Mouse (Mus musculus): ENCODE measurements around the gene Itga1.

Itga1 gene

DNA sequence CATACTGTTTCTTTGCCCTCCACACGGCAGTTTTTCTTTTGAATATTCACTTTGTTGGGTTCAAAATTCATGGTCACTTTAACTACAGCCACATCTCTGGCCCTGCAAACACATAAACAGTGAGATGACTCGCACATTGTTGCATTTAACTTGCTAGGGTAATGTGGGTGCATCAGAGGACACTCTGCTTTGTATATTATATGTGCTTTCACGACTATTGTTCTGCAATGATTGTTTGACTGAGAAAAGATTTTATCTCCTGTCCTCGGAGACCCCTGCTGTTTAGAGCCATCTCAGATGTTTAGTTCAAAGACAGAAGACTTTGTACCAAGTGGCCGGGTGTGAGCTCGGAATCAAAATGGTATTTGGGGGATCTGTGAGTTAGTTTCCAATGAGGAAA lies 114.1 kb downstream of the Itga1 start:
- no peak for DNase-seq (ENCODE audit: low spot score)

DNA sequence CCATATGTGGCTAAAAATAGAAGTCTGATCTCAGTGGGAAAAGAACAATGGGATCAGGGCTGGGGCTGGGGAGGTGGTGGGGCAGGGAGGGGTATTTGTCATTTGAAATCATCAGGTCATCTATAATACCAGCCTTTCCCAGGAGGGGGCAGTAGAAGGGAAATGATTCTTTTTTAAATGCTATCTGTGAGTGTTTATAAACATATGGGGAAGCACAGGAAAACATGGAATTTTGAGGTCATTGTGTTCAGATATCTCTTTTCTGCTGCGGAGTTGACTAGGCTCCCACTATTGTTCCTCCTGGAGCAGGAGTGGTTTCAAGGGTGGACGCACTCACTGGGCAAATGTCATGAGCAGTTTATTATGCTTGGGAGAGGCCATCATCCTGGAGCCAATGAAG lies 114.6 kb downstream of the Itga1 start:
- DNase-seq (ENCODE audit: low spot score): no peak

DNA sequence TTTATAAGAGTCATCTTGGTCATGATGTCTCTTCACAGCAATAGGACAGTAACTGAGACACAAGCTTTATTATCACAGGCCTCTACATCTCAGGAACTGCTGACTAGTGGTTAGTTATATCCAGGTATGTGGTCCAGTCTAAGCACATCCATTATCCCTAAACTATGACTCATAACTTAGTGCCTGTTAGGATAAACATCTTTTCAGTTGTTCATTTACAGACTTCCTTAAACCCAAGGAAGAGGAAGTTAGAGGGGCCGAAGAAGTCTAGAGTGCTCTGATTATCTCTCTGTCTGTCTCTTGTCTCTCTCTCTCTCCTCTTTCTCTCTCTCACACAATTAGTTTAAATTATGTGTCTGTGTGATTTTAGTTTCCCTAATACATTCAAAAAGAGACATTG lies 117.1 kb downstream of the Itga1 start:
- no peak for DNase-seq (ENCODE audit: low spot score)

DNA sequence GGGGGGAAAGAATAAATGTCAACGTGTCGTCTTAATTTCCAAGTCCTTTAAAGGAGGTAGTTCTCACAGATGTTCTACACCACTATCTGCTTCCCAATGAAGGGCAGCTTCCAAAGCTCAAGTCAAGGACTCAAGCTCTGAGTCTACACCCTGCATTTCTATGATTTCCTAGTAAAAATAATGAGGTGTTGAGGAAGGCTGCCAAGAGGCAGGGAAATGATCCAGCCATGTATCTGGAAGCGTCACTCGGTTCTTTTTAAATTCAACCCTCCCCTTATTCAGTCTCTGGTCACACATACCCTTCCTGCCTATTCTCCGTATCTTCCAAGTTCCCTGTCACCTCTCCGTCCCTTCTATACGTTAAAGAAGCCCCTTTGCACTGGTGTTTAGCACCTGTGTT lies 118.6 kb downstream of the Itga1 start:
- DNase-seq (ENCODE audit: low spot score): no peak

DNA sequence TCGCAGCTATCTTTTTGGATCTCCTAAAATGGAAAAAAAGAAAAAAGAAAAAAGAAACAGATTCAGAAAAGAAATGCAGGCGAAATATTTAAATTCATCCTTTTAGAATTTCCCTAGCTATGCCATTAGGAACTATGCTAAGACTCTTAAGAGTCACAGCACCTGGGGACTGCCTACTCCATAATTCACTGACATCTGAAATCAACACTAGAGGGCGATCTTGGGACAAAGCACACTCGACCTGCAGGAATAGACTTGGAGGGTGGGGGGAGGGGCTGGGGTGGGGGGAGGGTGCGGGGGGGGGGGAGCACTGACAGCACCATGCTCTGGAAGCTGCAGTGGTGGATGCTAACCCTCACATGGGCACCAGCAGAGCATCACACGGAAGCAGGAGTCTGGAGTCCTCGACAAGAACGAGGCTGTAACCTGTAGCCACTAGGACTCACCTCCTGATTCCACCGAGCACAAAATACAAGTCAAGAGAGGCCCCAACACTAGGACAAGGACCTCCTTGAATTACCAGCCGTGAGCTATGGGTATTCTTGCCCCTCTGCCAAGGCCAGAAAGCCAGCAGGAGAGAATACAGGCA lies 120.8 kb downstream of the Itga1 start:
- no peak for DNase-seq (ENCODE audit: low spot score)

DNA sequence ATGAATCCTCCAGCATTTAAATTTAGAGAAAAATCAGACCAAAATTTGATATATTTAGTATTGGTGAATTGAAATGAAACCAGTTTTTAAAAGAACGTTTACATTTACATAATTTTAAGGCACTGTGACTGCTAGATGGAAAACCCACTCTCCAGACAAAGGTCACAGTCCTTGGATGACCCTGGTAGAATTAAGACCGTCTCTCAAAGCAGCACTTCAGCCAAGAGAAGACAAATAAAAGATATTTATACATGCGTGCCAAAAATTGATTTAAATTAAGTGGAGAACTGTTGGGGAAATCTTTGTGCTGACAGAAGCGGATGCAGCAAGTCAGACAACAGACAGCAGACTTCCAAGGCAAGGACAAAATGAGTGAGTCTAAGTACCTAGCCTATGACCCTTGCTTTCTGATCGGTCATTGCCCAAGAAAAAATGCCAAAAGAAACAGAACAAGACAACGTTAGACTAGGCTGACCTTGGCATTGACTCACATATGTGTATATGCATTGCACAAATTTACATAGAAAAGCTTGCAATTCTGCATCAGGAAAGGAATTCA lies 127.2 kb downstream of the Itga1 start:
- no peak for DNase-seq (ENCODE audit: low spot score)

DNA sequence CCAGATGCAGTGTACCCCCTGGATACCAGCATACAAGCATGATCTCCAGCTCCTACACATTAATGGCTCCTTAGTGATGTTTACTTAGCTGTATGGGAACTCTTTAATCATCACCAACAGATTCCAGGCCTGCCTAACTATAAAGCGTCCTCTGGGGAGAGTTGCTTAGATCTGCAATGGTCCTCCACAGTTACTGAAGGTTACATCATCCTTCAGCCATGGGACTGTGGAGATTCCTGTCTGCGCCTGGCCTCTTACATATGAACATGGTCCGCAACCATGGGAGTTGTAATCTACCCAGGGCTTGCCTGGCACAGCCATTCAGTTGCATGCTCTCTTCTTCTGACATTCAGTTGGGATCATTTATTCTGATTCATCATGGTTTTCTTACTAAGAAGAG lies 129.9 kb downstream of the Itga1 start:
- no peak for DNase-seq (ENCODE audit: low spot score)

DNA sequence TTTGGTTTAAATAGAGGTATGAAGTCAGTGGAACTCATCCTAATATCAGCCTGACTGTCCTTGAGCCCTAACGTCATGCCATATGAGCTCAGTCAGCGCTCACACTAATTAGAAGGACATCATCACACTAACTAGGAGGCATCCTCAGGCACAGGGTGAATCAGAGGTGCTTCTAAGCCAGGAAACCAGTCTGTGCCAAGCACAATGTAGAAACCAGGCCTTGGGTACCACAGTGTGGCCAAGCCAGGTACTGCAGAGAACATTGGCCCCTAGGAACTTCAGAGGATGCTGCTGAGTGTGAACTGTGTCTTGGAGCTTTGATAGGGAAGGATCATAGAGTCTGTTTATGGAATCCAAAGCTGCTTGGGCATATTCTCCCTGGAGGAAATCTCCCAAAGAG lies 137.5 kb downstream of the Itga1 start:
- DNase-seq (ENCODE audit: low spot score): peak; percentile 75

DNA sequence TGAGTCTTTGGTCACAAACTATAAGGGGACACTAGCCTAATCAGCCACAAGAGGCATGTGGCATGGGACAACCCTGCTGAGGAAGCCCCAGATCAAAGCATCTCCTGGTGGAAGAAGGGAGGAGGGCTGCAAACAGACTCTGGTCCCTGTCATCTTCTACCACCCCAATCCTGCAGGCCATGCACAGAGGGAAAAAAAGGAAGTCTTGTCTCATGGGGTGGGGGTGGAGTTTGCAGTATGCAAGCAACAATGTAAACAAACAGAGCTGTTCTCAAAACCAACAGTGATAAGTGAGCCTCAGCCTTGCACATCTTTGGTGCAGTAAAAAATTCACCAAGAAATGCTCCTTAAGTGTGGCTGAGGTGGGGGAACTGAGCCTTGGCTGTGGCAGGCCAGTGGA lies 147.2 kb downstream of the Itga1 start:
- no peak for DNase-seq (ENCODE audit: low spot score)

DNA sequence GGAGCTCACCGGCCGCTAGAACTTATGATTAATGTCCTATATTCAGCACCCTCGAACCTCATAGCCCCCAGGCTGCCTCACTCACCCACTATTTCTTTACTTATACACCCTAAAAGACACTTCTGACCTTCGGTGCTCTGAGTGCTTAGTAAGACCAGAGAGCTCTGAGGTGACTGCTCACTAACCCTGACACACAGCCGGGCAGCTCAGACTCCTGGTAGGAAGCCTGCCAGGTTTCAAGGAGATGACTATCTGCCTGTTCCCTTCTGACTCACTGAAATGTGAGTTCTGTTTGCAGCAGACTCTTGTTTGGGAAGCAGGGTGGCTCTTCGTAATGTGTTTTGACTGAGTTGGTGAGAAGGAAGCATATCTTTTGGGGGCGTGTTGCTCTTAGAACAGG lies 168.2 kb downstream of the Itga1 start:
- DNase-seq (ENCODE audit: low spot score): peak; percentile 14

DNA sequence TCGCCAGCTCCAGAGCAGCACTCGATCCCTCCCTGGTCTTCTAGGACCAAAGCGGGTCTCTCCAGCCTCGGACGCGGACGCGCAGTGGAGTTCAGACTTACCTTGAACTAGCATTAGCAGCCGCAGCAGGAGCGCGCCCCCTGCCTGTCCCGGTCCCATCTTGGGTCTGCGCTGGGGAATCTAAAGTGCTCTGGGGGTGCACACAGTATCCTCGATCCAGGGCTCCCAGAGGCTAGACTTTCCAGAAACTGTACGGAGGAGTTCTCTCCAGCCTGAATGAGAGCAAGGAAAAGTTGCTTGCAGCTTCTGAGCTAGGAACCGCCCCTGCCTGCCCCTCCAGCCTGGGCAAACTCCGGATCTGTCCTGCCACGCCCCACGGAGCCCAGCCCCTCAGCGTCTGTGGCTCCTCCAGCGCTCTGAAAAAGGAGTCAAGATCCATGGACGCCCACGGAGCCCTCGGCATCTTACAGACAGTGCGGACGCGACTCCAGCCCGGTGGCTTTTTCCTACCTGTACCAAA lies 169.9 kb downstream of the Itga1 start, which contains the start of gene Itga2:
Itga2 (minus strand) TSS at position 326 of the 520 bp plus-strand sequence.
- DNase-seq (ENCODE audit: low spot score): peak; percentile 80

DNA sequence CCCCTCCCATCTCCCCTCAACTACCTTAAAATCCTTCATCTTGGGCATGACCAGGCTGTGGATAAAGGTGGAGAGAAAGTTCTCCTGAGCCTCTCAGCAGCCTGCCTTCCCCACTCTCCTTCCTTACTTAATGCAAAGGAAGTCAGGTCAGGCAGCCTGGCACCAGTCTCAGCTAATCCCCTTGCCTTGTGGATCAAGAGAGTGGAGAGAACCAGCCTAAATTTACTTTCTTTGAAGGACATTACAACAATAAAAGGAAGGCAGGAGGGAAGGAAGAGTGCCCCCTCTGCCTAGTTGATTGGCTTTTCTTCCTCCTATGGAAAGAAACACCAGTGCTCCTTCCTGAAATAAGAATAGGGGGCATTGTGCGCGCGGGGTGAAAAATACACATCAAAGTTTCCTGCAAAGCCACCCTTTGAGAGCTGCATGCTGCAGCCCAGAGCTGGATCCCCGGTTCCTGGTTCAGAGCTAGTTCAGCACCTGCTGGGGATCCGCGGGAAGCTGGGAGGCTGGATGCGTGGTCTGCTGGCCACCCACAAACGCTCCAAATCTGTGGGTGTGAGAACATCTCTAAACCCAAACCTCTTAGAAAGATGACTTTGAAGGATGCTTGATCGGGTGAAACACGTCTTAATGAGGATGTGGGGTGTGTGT lies 170.6 kb downstream of the Itga1 start:
- peak; percentile 22 for DNase-seq (ENCODE audit: low spot score)

DNA sequence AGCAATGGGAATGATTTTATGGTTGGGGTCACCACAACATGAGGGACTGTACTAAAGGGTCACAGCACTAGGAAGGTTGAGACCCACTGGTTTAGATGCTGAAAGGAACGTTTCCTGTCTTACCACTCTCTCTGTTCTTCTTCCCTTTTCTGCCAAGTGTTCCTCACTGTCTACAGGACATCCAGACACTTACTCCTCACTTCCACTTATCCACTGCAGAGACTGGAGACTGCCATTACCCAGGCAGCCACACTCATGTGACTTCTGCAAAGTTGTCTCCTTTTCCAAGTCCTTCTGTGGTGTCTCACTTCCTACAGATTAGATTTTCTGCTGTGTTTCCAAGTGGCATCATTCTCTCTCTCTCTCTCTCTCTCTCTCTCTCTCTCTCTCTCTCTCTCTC lies 177.0 kb downstream of the Itga1 start:
- no peak for DNase-seq (ENCODE audit: low spot score)

DNA sequence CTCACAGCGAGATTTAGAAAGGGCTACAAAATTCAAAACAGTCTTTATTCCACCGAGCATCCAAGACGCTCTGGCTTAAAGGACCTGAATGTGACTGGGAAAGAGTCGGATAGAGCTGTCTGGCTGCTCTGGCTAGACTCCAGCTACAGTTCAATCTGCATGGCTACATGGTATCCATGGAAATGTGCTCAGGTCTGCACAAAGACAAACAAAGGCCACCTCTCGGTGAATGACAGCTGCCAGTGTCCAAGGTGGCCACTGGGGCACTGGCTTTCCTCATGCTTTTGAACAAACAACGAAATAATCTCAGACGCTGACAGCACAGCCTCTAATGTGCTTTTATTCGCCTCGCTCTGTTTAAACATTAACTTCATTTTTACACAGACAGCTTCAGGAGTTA lies 178.4 kb downstream of the Itga1 start:
- no peak for DNase-seq (ENCODE audit: low spot score)

DNA sequence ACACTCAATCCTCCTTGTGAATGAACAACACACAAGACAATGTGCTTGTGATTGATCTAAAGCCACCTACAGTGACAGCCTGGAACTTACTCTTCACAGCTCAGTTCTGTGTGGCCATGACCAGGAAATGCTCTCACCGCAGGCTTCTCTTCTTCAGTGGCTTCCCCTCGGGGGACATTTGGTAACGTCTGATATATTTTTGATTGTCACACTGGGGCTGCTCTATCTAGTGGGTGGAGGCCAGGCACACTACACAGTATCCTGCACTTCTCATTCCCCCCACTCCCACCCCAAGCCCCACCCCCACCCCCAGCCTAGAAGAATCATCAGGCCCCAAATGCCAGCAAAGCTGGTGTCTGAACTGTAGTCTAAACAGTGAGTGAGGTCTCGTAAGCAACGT lies 186.0 kb downstream of the Itga1 start:
- DNase-seq (ENCODE audit: low spot score): no peak

DNA sequence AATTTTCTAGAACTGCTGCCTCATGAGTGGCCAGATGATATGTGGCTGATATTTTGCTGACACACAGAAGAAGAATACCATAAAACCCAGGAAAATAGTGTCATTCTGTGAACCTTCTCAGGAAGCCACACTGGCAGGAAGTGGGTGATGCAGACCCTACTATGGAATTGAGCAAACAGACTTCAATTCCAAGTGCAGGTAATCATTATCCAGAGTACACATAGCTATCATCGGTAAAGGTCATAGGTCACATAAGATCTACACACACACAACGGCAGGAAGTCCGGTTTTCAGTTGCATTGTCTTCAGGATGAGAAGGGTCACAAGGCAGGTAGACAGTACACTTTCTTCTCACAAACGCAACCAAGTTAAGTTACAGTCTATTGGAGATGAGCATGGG lies 186.8 kb downstream of the Itga1 start:
- DNase-seq (ENCODE audit: low spot score): no peak

DNA sequence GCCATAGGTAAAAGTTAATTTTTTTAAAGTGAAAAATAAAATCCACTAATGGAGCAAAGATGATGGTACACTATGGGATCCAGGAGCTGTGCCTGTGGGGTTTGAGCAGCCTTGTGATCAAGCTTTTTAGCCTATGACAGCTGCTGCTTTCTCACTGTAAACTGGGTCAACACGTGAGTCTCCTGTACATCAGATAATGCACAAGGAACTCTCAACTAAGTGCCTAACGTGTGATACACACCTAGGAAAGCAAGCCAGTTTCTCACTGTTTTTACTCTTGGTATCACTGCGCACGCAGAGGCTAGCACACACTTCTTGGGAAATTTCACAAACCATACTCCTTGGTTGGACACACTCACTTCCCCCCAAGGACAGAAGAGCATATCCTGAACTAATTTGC lies 187.2 kb downstream of the Itga1 start:
- no peak for DNase-seq (ENCODE audit: low spot score)

DNA sequence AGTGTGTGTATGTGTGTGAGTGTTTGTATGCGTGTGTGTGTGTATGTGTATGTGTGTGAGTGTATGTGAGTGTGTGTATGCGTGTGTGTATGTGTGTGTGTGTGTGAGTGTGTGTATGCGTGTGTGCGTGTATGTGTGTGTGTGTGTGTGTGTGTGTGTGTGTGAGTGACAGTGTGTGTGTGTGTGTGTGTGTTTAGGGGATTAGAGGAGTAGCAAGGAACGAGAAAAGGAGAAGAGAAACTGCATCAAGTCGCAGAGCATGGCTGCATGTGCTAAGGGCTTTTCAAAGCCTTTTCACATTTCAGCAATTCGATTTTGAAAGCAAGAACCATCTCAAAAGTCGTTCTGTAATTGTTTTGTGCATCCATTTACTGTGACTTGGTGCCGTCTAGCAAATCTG lies 191.1 kb downstream of the Itga1 start:
- no peak for DNase-seq (ENCODE audit: low spot score)

DNA sequence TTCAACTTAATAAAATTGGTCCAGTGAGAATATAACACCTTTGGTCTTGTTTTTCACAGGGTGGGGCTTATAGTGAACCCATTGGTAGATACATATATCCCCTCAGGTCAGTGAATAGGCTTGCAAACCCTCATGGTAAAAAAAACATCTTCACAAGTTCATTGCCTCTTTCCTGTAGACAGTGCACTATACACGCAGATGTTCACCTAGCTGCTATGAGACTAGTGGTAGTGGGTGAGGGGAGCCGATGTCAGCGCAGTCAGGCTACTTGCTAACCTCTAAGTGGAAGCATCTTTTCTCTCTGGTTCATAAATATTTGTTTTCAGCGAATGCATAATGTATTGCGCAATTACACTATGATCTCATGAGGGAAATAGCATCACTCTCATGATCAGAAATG lies 192.2 kb downstream of the Itga1 start:
- DNase-seq (ENCODE audit: low spot score): no peak

DNA sequence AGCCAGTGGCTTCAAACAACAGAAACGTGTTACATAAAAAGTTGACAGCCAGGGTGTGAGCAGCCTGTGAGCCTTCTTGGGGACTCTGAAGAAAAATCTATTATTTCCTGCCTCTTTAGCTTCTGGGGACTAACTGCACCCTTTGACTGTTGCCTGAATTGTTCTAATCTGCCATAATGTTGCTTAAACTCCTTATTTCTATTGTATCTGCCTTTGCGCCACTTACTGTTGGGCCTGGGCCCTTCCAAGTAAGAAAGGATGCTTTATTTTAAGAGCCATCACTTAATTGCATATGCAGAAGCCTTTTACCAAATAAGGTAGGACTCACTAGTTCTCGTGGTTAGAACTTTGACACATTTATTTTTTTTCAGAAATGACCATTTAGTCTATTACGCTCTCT lies 193.9 kb downstream of the Itga1 start:
- no peak for DNase-seq (ENCODE audit: low spot score)

Data from ovary, postnatal 36 days (tissue).